Mouse (Mus musculus) olfactory bulb, adult 2 months (tissue): ENCODE measurements around the gene Qrsl1. TPM values are rescaled to one million over a fixed set of nuclear protein-coding genes. Genes with fewer than 3 reads are reported as not detected.
A peak's percentile ranks its signal among the peaks of the same experiment; 100 is the strongest.

ENCODE experiments used
- H3K27ac ChIP-seq: fragments of 200-500 bp; 2 replicates; pipeline ENCODE4 v1.5.1; 2012; ENCODE audit warnings: low read depth, low read length; ENCODE audit not compliant: insufficient read depth
- H3K4me1 ChIP-seq: fragments of 200-500 bp; 2 replicates; pipeline ENCODE4 v1.6.1; 2012; ENCODE audit warnings: low read length; ENCODE audit not compliant: control insufficient read depth, insufficient read depth
- H3K4me3 ChIP-seq: fragments of 200-500 bp; 2 replicates; pipeline ENCODE4 v1.5.1; 2012; ENCODE audit warnings: mild to moderate bottlenecking, low read depth, low read length, moderate library complexity; ENCODE audit not compliant: insufficient read depth
- CTCF ChIP-seq: fragments of 200-500 bp; IDR thresholded peaks from 2 replicates; pipeline ENCODE4 v1.5.1; 2012; ENCODE audit warnings: low read depth, mild to moderate bottlenecking, low read length, moderate library complexity; ENCODE audit not compliant: insufficient read depth
- POLR2A ChIP-seq: fragments of 200-500 bp; IDR thresholded peaks from 2 replicates; pipeline ENCODE4 v1.6.1; 2012; ENCODE audit warnings: mild to moderate bottlenecking, low read depth, low read length, moderate library complexity; ENCODE audit not compliant: insufficient read depth
- WGBS: fragments of 180-500 bp; shearing (Covaris S2); methylation state at CpG from one replicate; pipeline ENCODE4 v1.1.7; 2018; 5-methylcytosine and 5-hydroxymethylcytosine counted together
- polyA plus RNA-seq: library from polyadenylated mRNA; stranded (reverse); fragments of >200 nt; gene quantifications from 2 replicates; pipeline ENCODE4 v1.2.4, GENCODE M21; 2012; ENCODE audit warnings: low replicate concordance; ENCODE audit not compliant: missing spikeins, insufficient read depth, insufficient read length

Qrsl1 gene
- polyA plus RNA-seq, 1 experiment = not detected

- 63% methylated on average over 2 of the region's 2 CpGs for WGBS
- Histone ChIP-seq H3K4me1 (peaks cover 2% of the 10 kb centered on the region; the same call in 1 of the 2 replicates), H3K27ac (no peak overlapping the region), H3K4me3 (no peak overlapping the region)
- TF ChIP-seq POLR2A = no peak
These were observed 15.2 kb upstream of the Qrsl1 start for GRCm38 (mm10) chr10:43916737-43917136.

GRCm38 (mm10) chr10:43916181-43916580 lies 14.6 kb upstream of the Qrsl1 start:
- H3K4me3 ChIP-seq = no peak overlapping the region
- 83% methylated on average over 12 of the region's 12 CpGs for WGBS
- no peak overlapping the region for H3K27ac ChIP-seq
- peaks cover 2% of the 10 kb centered on the region; the same call in 1 of the 2 replicates for H3K4me1 ChIP-seq
- no peak for TF ChIP-seq POLR2A
- TF ChIP-seq CTCF = no peak

GRCm38 (mm10) chr10:43912236-43912635 lies 10.7 kb upstream of the Qrsl1 start:
- Histone ChIP-seq H3K4me1 (peaks cover 2% of the 10 kb centered on the region; the same call in 1 of the 2 replicates), H3K4me3 (no peak overlapping the region), H3K27ac (no peak overlapping the region)
- 89% methylated on average over 3 of the region's 3 CpGs for WGBS
- TF ChIP-seq POLR2A = no peak
- TF ChIP-seq CTCF = no peak

- Histone ChIP-seq H3K27ac (no peak overlapping the region), H3K4me1 (no peaks in the 10 kb centered on the region), H3K4me3 (no peak overlapping the region)
- no peak for TF ChIP-seq POLR2A
- no peak for TF ChIP-seq CTCF
- 92% methylated on average over 8 of the region's 8 CpGs for WGBS
These were observed 9.3 kb upstream of the Qrsl1 start for GRCm38 (mm10) chr10:43910873-43911142.

- Histone ChIP-seq H3K4me1 (no peaks in the 10 kb centered on the region), H3K4me3 (no peak overlapping the region), H3K27ac (no peak overlapping the region)
- TF ChIP-seq CTCF (no peak), POLR2A (no peak)
- WGBS = 87% methylated on average over 12 of the region's 12 CpGs
These were observed 8.7 kb upstream of the Qrsl1 start for GRCm38 (mm10) chr10:43910032-43910872.

- H3K4me1 ChIP-seq = 0 out of 2 replicates have a peak, but pooled peaks cover 2% of the 10 kb centered on the region
- no peak for TF ChIP-seq CTCF
- no peak for TF ChIP-seq POLR2A
- H3K27ac ChIP-seq = no peak overlapping the region
- 100% methylated on average over 1 of the region's 1 CpGs for WGBS
- H3K4me3 ChIP-seq = no peak overlapping the region
These were observed 3.0 kb upstream of the Qrsl1 start for GRCm38 (mm10) chr10:43904569-43904968.

GRCm38 (mm10) chr10:43900883-43901570 lies 518 bp downstream of the Qrsl1 start:
- TF ChIP-seq POLR2A = no peak
- no peak for TF ChIP-seq CTCF
- Histone ChIP-seq H3K4me1 (0 out of 2 replicates have a peak, but pooled peaks cover 2% of the 10 kb centered on the region), H3K27ac (no peak overlapping the region), H3K4me3 (peak overlapping the region; percentile 93)
- WGBS = 6% methylated on average over 30 of the region's 30 CpGs

- Histone ChIP-seq H3K4me1 (0 out of 2 replicates have a peak, but pooled peaks cover 2% of the 10 kb centered on the region), H3K4me3 (no peak overlapping the region), H3K27ac (no peak overlapping the region)
- TF ChIP-seq POLR2A = no peak
- TF ChIP-seq CTCF = no peak
- WGBS = 97% methylated on average over 7 of the region's 7 CpGs
These were observed 3.3 kb downstream of the Qrsl1 start for GRCm38 (mm10) chr10:43898276-43898675.

GRCm38 (mm10) chr10:43896065-43896464 lies 5.5 kb downstream of the Qrsl1 start:
- H3K27ac ChIP-seq = no peak overlapping the region
- WGBS = 93% methylated on average over 8 of the region's 8 CpGs
- H3K4me1 ChIP-seq = 0 out of 2 replicates have a peak, but pooled peaks cover 2% of the 10 kb centered on the region
- no peak overlapping the region for H3K4me3 ChIP-seq
- no peak for TF ChIP-seq POLR2A
- no peak for TF ChIP-seq CTCF
